Mouse (Mus musculus) kidney, postnatal 10 days (tissue): ENCODE measurements at regions not wholly inside any gene's neighbourhood (a gene's known extent, or its start where the extent isn't known, plus 50 kb on each side); places are given as distances from the start of the nearest gene placed in this dataset.
A peak's percentile ranks its signal among the peaks of the same experiment; 100 is the strongest.
"Not testable (repeated sequence)": the region's sequence is repeated elsewhere in the genome, so short reads cannot be mapped to it uniquely, and the experiment has no call there.

Source experiments
- DNase-seq: peaks from one replicate; pipeline ENCODE4 v3.0.0; 2021; ENCODE audit warnings: mixed read lengths

DNA sequence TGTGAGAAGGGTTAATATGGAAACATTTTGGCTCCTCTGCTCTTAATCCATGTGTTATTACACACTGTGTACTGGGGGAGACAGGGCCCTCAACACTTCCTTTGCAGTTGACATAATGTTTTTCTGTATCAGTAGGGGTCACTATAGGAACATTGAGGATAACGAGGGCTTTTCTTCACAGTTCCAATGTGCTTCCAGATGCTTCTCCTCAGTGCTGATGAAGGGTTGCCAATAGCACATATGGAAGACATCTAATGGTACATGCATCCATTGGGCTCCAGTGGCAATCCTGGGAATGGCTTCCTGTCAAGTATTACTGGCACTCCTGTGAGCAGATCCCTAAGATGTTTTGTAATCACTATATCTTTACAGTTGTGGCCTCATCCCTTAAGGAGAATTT lies 62.1 kb downstream of the Naa11 start:
- peak; percentile 10 for DNase-seq

DNA sequence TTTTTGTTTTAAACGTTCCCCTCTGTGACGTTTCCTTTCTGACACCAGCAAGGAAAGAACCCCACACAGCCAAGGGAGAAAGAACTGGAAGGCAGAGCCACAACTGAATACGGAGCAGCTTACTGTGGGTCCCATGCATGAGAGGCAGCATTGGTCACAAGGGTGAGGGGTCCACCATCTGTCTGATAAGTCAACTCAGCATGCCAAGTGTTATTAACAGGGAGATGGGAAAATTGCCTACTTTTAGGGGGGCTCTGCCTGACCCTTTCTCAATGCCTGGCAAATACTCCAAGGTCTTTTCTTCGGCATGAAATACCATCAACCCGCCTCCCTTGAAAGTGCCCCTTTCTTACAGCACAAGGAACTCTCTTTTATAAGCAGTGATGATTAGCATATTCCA lies 66.3 kb downstream of the Naa11 start:
- DNase-seq: no peak

DNA sequence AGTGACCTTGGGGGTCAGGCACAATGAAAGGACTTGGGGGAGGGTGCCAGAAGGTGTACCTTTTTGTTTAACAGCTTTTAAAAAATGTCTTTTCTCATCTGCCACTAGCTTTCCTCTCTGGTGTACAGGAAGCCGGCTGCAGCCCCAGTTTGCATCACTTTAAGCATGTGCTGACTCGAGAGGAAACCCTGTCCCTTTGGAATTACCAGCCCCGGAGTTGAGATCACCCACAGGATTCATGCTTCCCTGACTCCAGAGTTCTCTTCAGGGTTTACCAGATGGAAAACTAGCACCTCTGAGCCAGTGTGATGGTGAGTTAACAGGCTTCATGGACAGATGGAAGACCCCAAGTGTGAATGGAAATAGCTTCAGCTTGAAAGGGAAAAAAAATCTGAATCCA lies 68.3 kb downstream of the Naa11 start:
- no peak for DNase-seq

DNA sequence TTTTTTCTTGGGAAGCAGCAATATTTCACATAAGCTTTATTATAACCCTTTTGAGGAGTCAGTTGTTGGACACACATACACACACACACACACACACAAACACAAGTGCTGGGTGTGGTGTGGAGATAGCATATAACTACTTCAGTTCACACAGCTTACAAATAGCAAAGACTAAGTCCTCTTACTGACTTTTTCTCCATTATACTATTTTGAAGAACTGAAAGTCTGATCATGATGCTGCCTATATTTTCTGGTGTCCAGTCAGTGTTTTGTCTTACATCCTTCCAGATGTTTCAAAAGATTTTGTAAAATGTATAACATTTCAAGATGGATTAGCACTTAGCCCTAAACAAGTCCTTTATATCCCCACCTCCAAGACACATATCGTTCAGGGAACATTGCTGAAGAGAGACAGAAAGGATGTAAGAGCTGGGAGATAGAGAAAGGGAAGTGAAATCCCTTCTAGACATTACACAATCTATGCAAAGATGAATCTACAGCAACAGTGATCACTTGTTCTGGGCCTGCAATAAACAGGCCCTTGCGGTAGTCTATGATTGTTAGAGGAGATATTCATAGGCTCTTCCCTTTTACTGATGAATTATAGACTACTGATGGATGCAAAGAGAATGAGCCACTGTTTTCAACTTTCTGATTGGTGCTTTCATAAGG lies 72.2 kb downstream of the Naa11 start:
- DNase-seq: no peak

DNA sequence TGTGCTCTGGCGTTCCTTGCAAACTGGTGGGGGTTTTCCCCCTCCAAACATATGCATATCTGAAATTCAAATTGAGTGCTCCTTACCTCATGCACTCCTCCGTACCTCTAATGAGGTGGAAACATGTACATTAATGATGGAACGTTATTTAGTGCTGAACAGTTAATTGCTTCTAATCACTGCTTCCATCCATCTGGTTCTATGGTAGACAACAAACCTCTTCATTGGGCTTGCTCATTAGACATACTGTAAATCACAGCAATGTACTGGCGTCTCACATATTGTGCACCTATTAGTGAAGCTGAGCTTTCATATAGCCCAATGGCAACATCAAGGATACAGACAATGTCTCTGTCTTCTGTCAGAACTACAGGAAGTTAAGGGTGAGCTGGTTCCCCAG lies 85.3 kb downstream of the Naa11 start:
- DNase-seq: no peak

DNA sequence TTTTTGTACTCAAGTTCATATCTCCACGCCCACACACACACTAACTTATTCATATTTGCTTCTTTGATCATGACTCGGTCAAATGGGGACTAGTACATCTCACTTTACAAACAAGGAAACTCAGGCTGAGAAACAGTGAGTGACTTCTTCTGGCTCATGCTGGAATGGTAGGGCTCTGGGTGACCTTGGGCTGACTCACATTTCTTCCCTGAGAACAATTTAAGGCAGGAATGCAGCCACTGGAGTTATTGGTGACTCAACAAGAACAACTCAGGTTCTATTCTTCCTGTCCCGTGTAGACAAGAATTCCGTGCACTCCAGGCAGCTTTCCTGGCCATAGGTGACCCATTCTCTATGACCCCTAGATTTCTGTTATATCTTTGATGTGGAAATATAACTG lies 87.3 kb downstream of the Naa11 start:
- DNase-seq: no peak

DNA sequence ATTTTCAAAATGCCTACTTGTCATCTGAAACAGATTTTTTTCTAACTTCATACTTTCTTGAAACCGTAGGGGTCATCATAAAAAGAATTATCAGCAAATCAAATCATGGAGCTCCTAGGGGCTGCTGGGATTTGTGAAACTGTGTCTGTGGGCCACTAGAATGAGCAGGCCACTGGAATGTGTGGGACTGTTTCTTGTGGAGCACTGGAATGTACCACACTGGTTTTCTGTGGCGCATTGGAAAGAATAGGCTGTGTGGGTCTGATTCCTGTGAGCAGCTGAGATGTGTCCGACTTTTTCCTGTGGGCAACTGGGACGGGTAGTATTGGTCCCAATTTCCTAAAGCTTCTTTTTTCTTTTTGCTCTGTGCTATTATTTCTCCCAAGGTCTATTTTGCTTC lies 90.6 kb downstream of the Naa11 start:
- DNase-seq: no peak

DNA sequence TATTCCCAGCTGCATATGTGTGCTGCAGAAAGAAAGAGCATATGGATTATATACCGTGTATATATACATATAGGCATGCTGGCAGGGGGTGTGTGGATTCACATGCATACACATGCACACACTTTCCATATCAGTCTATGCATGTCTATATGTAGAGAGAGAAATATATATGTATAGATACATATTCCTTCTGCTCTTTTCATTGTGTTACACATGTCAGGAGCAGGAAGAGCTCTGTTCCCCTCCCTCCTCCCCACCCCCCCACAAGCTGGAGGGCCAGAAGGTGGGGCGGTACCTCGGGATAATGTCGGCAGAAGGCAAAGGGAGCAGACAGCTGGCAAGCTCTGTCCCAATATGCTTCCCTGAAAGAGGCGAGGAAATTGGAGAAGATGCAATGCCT lies 91.3 kb downstream of the Naa11 start:
- DNase-seq: no peak

DNA sequence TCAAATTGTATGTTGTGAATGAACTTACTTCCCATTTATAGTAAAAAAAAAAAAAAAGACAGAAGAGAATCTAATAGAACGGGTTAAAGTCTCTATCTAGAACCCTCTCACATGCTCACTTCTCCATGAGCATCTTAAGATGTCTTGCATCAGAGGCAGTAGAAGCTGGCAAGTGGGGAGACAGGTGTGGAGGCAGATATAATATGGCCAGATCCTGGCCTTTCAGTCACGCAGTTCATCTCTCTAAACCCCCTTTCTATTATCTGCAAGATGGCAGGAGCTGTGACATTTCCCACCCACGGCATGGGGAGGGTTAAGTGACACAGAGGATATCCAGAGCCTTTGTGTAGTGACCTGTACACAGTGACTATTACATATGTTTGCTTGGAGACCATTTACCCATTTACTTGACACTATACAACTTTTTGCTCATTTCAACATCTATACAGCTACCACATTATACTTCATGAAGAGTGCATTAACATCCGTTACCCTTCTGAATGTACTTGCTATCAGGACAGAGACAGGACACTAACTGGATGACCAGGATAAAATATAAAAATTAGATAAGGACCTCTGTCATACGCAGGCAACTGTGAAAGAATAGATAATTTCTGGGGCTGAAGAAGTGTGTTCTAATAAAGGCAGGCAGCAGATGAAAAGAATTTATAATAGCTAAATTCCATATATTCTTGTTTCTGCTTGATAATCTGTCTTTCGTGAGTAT lies 91.9 kb downstream of the Naa11 start:
- no peak for DNase-seq

DNA sequence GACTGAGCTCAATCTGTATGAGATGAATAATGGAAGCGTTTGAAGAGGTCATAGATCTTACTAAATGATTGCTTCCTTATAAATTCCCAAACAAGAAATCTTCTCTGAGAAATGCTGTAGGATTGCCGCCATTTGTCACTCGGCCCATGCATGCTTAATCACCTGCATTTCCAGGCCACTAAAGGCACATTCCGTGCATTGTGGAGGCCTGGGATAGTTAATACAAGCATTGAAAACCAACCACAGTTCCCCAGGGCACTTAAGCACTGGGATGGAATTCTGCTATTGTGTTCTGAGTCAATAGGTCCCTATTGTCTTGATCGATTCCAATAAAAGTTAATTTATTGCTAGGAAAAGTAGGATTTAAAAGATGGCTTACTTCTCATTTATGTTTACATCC lies 92.5 kb downstream of the Naa11 start:
- no peak for DNase-seq

DNA sequence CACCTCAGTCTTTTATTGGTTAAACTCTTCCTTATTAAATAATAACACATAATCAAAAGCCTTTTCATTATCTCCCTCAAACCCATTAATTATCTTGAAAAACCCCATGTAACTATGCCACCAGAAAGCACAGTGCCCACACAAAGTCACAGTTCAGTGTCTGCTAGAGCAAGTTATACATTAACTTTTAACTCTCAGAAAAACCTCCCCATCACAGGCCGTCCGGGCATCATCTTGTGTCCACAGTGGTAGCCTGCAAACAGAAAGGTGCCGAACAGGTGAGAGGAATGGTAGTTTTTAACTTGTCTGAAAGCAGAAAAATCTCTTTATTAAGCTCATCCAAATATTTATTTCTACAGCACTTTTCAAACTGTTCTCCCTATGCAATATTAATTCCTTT lies 96.0 kb downstream of the Naa11 start:
- no peak for DNase-seq

DNA sequence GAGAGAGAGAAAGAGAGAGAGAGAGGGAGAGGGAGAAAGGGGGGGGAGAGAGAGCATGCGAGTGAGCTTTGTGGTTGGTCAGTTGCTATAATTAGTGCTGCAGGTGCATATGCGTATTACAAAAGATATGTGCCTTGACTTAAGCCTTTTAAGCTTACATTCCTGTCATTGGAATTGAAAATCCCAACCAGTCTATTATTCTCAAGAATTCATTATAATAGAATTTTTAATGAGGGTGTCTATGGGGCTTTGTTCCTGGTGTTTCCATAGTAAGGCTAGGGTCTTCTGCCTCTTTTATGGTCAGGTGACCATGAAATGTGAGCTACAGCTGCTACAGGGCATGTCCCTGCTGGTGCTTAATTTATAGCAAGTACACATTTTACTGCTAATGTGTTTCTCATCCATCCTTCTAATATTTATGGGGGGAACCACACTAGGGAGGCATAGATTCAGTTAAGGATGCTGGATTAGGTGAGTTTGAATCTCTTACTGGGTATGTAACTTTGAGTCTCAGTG lies 102.0 kb downstream of the Naa11 start:
- DNase-seq: no peak

DNA sequence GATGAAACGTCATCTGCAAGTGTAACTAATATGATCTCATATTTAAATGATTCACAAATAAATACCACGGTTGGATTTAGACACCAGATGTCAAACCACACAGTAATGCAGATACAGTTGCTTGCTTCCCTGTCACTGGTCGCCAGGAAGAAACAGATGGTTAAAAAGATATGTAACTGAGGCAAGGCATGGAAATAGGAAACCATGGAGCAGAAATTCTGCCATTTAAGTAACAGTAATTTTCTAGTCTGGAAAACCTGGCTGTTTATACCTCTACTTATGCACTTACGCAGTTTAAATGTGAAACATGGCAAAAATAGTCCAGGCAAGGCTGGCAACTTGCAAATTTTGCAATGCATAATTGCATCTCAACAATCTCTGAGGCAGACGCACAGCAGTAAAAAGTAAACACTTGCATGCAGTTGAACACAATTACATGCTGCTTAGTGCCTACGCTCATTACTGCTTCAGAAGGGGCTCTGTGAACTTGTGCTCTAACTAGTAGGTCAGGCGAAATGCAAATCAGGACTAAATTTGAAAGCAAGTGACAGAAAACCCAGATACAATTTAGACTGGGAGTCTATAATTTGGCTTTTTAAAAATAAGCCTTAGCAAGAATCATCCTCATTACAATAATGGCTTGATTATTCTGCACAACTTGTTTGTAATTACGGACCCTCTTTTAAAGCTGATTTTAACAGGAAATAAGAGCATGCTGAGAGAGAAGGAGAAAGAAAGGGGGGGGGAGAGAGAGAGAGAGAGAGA lies 102.6 kb downstream of the Naa11 start:
- no peak for DNase-seq

DNA sequence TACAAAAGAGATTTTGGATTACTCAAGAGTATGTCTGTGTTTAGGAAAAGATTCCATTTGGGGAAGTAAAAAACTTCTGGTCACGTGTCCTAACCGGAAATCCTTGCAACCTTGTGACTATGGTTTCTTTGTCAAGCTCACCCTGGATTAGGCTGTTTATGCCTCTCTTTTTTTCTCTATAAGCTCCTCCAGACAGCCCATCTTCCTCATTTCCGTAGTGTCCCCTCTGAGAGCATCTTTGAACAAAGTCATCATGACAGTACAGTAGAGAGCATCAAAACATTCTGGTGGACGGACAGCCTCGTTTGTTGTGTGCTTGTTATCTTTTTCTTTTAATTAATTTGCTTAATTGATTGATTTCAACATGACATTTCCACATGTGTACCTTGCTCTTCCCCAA lies 112.7 kb downstream of the Naa11 start:
- no peak for DNase-seq

DNA sequence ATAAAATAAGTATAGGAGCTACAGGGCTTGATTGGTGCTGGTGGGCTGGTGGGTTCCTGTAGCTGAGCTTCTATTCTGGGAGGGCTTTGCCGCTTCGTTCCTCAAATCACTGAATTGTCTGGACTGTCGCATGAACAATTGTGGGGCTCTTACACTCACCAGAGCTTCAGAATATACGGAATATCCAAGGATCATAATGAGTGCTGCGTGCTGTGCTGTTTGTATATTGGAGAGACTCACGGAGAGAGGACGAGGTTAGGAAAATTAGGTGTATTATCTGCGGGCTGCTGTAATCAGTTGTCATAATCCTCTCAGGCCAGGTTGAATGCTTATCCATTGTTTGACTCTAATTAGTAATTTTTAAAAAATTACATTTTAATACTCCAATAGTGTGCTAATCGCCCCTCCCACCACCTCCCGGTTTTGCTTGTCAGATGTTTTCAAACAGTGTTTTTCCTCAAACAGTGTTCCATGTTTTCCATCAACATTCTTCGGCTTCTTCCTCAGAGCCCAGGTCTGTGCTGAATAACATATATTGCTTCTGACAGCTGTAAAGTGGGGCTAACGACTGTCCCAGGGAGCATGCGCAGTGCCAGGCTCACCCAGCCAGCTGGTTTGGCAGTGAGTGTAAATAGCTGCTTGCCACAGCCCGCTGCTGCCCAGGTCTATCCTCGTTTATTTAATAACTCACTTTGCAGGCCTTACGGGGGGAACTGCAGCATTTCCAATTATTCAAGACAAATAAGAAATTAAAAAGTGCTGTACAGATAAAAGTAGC lies 114.2 kb downstream of the Naa11 start:
- peak; percentile 7 for DNase-seq

DNA sequence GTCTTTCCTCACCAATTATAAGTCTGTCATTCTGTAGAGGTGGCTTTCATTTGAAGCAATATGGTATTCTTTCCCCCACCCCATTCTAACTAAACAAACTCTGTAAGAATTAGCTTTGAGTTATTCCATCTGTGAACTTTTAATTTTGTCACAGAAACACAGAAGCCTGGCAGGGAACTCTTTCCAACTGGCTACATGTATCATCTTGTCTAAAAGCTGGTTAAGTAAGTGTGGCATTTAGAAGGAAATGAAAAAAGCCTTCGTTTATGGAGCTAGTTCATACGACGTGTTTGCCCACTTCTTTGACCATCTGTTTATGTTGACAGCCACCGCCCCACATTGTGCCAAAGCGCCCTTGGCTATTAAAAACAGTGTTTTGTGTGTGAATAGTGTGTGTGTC lies 115.5 kb downstream of the Naa11 start:
- DNase-seq: no peak

DNA sequence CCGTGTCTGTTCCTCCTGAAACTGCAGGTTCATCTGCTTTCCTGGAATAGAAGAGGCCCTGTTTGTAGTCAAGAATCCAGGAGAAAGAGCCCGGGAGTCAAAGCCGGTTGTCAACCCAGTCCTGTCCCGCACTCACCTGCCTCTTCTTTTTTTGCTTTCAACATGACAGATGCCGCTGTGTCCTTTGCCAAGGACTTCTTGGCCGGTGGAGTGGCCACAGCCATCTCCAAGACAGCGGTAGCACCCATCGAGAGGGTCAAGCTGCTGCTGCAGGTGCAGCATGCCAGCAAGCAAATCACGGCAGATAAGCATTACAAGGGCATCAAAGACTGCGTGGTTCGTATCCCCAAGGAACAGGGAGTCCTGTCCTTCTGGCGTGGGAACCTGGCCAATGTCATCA lies 127.5 kb downstream of the Naa11 start:
- not testable (repeated sequence) for DNase-seq

DNA sequence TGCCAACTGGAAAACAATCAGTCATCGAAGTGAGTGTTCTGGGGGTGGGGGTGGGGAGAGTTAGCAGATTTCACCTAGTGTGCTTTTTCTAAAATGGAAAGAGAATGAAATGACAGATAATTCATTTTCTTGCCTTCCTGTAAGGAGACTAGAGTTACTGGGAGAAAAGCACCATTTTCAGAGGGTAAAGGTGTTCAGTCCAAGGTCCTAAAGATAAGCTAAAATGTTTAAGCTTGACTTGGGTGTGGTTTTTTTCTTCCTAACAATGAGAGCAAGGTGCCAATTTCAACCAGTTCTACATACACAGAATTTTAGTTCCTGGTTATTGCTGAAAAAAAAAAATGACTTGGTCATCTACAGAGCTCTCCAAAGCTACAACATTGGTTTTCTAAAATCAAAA lies 135.1 kb downstream of the Naa11 start:
- DNase-seq: no peak

DNA sequence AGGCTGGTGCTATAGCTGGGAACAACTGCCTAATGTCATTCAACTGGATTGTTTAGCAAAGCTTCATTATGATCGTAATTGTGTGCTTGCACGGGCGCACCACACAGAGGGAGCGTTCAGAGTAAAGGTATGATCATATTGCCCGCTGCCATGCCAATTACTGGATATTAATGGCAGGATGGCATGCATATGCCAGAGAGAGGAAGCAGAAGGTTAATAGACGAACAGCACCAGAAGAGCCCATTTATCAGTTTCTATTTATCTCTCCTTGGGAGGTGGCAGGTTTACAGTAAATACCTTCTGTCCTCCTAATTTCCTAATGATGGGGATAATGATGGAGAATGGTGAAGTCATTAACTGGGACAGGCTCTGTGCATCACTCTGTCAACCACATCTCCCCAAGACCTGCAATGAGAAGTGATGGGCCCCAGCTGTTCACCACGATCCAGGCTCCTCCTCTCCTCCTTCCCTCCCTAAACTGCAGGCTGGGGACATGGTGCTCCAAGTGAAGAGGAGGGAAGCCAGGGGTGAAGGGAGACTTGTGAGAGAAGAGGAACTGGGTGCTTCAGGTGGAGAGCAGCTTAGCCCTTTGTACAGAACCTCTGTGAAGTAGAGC lies 135.6 kb downstream of the Naa11 start:
- no peak for DNase-seq

DNA sequence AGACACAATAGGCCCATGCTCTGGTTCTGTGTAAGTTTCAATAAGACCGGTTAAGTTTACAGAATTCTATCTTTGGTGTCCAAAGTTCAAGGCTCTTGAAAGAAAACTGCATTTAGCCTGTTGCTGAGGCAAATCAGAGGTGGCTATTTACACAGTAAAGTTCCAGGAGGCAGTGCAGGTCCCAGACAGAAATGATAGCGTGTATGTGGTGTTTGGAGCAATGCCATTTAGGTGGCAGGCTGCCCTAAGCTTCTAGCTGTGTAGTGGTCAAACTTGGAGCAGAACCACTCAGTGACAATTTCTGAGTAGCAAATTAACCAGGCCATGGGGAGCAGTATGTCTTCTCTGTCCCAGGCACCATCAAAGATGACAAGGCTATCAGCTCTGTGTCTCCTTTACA lies 125.5 kb upstream of the Paqr3 start:
- DNase-seq: no peak

DNA sequence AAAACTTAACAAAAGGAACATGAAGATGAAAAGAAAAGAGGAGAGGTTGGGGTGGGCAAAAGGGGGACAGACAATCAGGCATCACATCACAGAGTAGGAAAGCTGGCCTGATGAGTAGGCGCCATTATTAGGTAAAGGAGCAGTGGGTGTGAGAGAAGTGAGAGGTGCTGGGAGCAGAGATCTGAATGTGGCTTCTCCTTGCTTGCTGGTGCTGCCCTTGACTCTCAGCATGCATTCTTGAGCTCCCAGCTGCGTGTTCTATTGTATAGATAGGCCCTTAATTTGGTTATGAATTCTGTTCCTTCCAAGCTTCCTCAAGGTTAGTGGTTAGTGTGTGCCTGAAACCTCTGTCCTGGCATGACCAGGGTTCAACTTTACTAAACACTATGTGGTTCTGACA lies 115.0 kb upstream of the Paqr3 start:
- DNase-seq: no peak

DNA sequence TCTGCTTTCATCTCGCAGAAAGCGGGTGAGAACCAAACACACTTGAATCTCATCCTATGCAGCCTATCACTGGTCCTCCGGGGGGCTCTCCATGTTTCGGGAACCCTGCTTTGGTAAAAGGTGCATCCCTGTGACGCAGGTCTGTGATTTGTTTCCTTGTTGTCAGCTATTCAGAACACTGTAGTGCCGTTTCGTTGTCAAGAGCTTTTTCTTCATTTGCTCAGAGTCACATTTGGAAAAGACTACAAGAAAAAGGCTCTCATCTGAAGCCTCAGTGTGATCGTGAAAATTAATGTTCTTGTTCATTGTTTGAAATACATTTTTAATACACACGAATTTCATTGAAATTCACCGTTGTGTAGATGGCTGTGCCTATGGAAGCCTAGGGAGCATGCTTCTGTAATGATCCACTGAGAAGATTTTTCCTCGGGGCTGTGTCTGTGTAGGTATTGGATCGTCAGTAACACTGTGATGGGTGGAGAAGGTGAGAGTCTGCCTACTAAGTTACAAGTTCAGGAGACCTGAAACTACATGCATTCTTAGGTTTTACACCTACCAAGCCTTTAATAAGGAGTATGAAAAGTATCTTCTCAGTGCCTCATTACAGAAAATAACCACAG lies 112.0 kb upstream of the Paqr3 start:
- no peak for DNase-seq
